Mouse (Mus musculus): ENCODE measurements around the gene Gm10337. TPM values are rescaled to one million over a fixed set of nuclear protein-coding genes. Genes with fewer than 3 reads are reported as not detected.
A peak's percentile ranks its signal among the peaks of the same experiment; 100 is the strongest.

Gm10337 gene
- polyA plus RNA-seq, 1 experiment from 2014 or later, result 4.3 TPM

GRCm38 (mm10) chr15:102511285-102511833 is 7.8 kb downstream of the Gm10337 start:
- peak overlapping the region; percentile 58; the same call in 1 of the 2 replicates for H3K4me3 ChIP-seq
- ATAC-seq (ENCODE audit: low FRiP score), result peak; percentile 35
- H3K9me3 ChIP-seq (replicated peaks), result no peaks in the 10 kb centered on the region
- H3K27ac ChIP-seq, result peak overlapping the region; percentile 89
- peaks cover 4% of the 10 kb centered on the region; the same call in 1 of the 2 replicates for H3K36me3 ChIP-seq
- H3K27me3 ChIP-seq, result no peaks in the 10 kb centered on the region
- H3K4me2 ChIP-seq (replicated peaks), result peak overlapping the region; percentile 83
- peaks cover 63% of the 10 kb centered on the region for H3K4me1 ChIP-seq
- peak overlapping the region; percentile 50; the same call in 1 of the 2 replicates for H3K9ac ChIP-seq
- 7% methylated on average over 6 of the region's 6 CpGs for WGBS

DNA sequence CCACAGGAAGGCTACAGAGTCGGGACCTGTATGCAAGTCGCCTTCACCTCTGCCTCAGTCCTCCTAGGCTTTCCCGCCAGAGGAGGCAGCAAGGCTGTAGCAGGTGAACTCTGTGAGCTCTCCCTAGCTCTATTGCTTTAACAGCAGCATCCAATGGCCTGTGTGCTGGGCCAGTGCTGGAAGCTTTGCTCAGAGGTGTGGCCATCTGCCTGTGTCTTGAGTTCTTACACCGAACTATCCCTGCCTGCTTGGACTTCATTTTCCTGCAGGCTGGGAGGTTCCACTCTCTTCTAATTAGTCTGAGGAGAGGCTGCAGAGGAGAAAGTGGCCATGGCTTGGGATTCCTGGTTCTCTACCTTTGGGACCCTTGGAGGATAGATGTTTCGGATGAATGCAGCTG is 8.5 kb downstream of the Gm10337 start:
- Histone ChIP-seq H3K4me2 (replicated peaks) (peak overlapping the region; percentile 83), H3K27me3 (no peaks in the 10 kb centered on the region), H3K9me3 (replicated peaks) (no peaks in the 10 kb centered on the region), H3K4me3 (peak overlapping the region; percentile 8; the same call in 1 of the 2 replicates), H3K4me1 (peaks cover 63% of the 10 kb centered on the region), H3K36me3 (peaks cover 4% of the 10 kb centered on the region; the same call in 1 of the 2 replicates), H3K27ac (peak overlapping the region; percentile 89), H3K9ac (peak overlapping the region; percentile 50)
- WGBS, result 24% methylated on average over 5 of the region's 5 CpGs
- ATAC-seq (ENCODE audit: low FRiP score), result no peak

GRCm38 (mm10) chr15:102512471-102512870 is 8.9 kb downstream of the Gm10337 start:
- Histone ChIP-seq H3K4me3 (no peak overlapping the region), H3K9me3 (replicated peaks) (no peaks in the 10 kb centered on the region), H3K4me1 (peaks cover 64% of the 10 kb centered on the region), H3K9ac (peak overlapping the region; percentile 50), H3K27ac (peak overlapping the region; percentile 89), H3K4me2 (replicated peaks) (peak overlapping the region; percentile 83), H3K27me3 (no peaks in the 10 kb centered on the region), H3K36me3 (peaks cover 1% of the 10 kb centered on the region; the same call in 1 of the 2 replicates)
- ATAC-seq (ENCODE audit: low FRiP score), result no peak

DNA sequence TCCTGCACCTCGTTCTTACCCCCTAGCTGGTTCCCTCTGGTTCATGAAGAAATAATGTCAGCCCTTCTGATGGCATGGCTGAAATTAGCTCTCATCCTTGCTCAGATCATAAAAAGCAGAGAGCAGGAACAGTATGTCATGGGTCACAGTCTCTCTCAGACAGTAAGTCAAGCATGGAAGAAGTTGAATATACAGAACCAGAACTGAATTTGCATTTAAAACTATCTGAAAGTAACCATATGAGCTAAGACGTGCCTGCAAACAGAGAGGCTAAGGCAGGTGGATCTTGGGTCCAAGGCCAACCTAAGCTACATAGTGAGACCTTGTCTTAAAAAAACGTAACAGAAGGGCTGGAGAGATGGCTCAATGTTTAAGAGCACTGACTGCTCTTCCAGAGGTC is 9.5 kb downstream of the Gm10337 start:
- no peak for ATAC-seq (ENCODE audit: low FRiP score)
- Histone ChIP-seq H3K4me2 (replicated peaks) (0 out of 2 replicates have a peak overlapping the region, but pooled peaks have one; percentile 83), H3K36me3 (no peaks in the 10 kb centered on the region), H3K27ac (peak overlapping the region; percentile 89), H3K4me3 (no peak overlapping the region), H3K9ac (peak overlapping the region; percentile 50), H3K9me3 (replicated peaks) (no peaks in the 10 kb centered on the region), H3K4me1 (peaks cover 65% of the 10 kb centered on the region), H3K27me3 (no peaks in the 10 kb centered on the region)
- 83% methylated on average over 3 of the region's 3 CpGs for WGBS

GRCm38 (mm10) chr15:102515261-102515660 is 11.7 kb downstream of the Gm10337 start:
- no peak overlapping the region for H3K9ac ChIP-seq
- no peak overlapping the region for H3K27ac ChIP-seq

GRCm38 (mm10) chr15:102515791-102516190 is 12.3 kb downstream of the Gm10337 start:
- Histone ChIP-seq H3K9ac (peak overlapping the region; percentile 88), H3K27ac (peak overlapping the region; percentile 95), H3K4me1 (peaks cover 65% of the 10 kb centered on the region), H3K9me3 (replicated peaks) (no peaks in the 10 kb centered on the region), H3K4me2 (replicated peaks) (peak overlapping the region; percentile 82), H3K27me3 (no peaks in the 10 kb centered on the region), H3K36me3 (no peaks in the 10 kb centered on the region), H3K4me3 (peak overlapping the region; percentile 55)
- ATAC-seq (ENCODE audit: low FRiP score), result no peak
- 44% methylated on average over 4 of the region's 4 CpGs for WGBS

More at GRCm38 (mm10) chr15:102515261-102515660, 11.7 kb downstream of the Gm10337 start:
- WGBS, result 88% methylated on average over 2 of the region's 2 CpGs
- Histone ChIP-seq H3K4me3 (peak overlapping the region; percentile 55; the same call in 1 of the 2 replicates), H3K36me3 (no peaks in the 10 kb centered on the region), H3K9me3 (replicated peaks) (no peaks in the 10 kb centered on the region), H3K4me1 (peaks cover 67% of the 10 kb centered on the region), H3K27me3 (no peaks in the 10 kb centered on the region), H3K4me2 (replicated peaks) (peak overlapping the region; percentile 82)
- ATAC-seq (ENCODE audit: low FRiP score), result no peak

GRCm38 (mm10) chr15:102516293-102516692 is 12.8 kb downstream of the Gm10337 start:
- 2% methylated on average over 12 of the region's 12 CpGs for WGBS
- no peak for ATAC-seq (ENCODE audit: low FRiP score)
- Histone ChIP-seq H3K36me3 (peaks cover 2% of the 10 kb centered on the region), H3K27ac (peak overlapping the region; percentile 95), H3K4me3 (peak overlapping the region; percentile 55), H3K27me3 (no peaks in the 10 kb centered on the region), H3K4me2 (replicated peaks) (peak overlapping the region; percentile 82), H3K9ac (peak overlapping the region; percentile 88), H3K9me3 (replicated peaks) (no peaks in the 10 kb centered on the region), H3K4me1 (peaks cover 60% of the 10 kb centered on the region)

GRCm38 (mm10) chr15:102516728-102517404 is 13.3 kb downstream of the Gm10337 start, which contains the start of gene Map3k12:
Gene Map3k12 (minus strand): TSS chr15:102517064.
- peak within 1 kb of the TSS; percentile 82 for H3K4me2 ChIP-seq (replicated peaks)
- H3K36me3 ChIP-seq, result peaks cover 7% of the 10 kb centered on the region
- peak within 1 kb of the TSS; percentile 99 for H3K27ac ChIP-seq
- H3K9me3 ChIP-seq (replicated peaks), result no peaks in the 10 kb centered on the region
- peaks cover 54% of the 10 kb centered on the region for H3K4me1 ChIP-seq
- ATAC-seq (ENCODE audit: low FRiP score), result peak; percentile 15
- WGBS, result 1% methylated on average over 43 of the region's 43 CpGs
- H3K4me3 ChIP-seq, result peak within 1 kb of the TSS; percentile 55
- peak within 1 kb of the TSS; percentile 88 for H3K9ac ChIP-seq
- H3K27me3 ChIP-seq, result no peaks in the 10 kb centered on the region

DNA sequence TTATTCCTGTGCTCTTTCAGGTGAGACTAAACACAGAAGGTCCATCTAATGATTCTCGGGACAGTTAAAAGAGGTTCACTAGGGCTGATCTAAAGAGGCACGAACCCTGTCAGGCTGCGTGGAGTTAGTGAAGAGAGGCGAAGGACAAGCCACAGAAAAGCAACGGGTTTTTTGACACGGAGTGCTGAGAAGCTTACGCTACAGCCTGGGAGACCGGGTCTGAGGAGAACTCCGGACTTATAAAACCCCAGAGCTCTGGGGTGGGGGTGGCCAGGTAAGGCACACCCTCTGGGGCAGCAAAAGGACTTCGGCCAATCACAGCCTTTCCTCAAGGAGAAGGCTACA is 14.1 kb downstream of the Gm10337 start:
- Histone ChIP-seq H3K27me3 (no peaks in the 10 kb centered on the region), H3K9me3 (replicated peaks) (no peaks in the 10 kb centered on the region), H3K27ac (peak overlapping the region; percentile 95), H3K4me2 (replicated peaks) (peak overlapping the region; percentile 82), H3K4me1 (peaks cover 47% of the 10 kb centered on the region), H3K36me3 (peaks cover 15% of the 10 kb centered on the region), H3K4me3 (peak overlapping the region; percentile 55), H3K9ac (peak overlapping the region; percentile 88)
- 0% methylated on average over 10 of the region's 10 CpGs for WGBS
- ATAC-seq (ENCODE audit: low FRiP score), result no peak

DNA sequence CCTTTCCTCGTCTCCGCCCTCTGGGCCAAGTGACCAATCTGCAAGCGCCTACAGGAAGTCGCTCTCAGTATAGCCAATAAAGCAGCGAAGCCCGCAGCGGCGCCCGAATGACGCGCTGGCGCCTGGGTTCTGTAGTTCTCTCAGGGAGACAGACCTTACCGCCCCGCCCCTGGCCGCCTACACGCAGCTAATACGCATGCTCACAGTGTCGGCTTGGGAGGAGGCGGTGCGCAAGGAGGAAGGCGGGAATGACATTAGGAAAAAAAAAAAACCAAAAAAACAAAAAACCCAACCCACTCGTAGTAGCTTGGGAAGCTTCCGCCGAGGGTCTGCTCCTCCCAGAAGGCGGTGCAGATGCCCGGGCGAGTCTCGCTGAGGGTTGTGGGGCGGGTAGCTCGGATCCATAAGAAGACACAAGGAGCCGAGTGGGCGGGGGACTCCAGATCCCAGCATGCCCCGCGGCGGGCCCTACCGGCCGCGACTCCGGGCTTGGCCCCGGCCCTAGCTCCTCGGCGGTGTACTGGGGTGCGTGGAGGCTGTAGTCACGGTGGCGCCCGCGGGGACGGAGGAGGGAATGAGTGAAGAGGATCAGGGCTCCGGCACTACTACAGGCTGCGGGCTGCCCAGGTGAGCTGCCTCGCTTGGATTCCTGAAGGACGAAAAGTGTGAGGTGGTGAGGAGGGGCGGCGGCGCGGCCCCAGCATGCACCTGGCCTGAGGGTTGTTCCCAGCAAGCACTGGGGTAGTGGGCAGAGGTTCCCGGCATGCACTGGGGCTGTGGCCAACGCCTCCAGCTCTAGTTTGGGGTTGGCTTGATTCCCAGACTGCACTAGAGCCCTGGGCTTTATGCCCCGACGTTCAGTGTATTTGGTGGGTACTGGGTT is 14.7 kb downstream of the Gm10337 start, which contains the start of gene Tarbp2:
TSS of gene Tarbp2 (plus strand) at position 217 of the 883 bp plus-strand sequence.
- H3K4me3 ChIP-seq, result peak within 1 kb of the TSS; percentile 55
- peak; percentile 93 for ATAC-seq (ENCODE audit: low FRiP score)
- peak within 1 kb of the TSS; percentile 99 for H3K27ac ChIP-seq
- peaks cover 16% of the 10 kb centered on the region for H3K36me3 ChIP-seq
- no peaks in the 10 kb centered on the region for H3K27me3 ChIP-seq
- peaks cover 40% of the 10 kb centered on the region for H3K4me1 ChIP-seq
- no peaks in the 10 kb centered on the region for H3K9me3 ChIP-seq (replicated peaks)
- peak within 1 kb of the TSS; percentile 82 for H3K4me2 ChIP-seq (replicated peaks)
- 1% methylated on average over 58 of the region's 60 CpGs for WGBS
- H3K9ac ChIP-seq, result peak within 1 kb of the TSS; percentile 88

- Histone ChIP-seq H3K4me2 (replicated peaks) (peak overlapping the region; percentile 82), H3K9me3 (replicated peaks) (no peaks in the 10 kb centered on the region), H3K4me1 (peaks cover 39% of the 10 kb centered on the region), H3K27me3 (no peaks in the 10 kb centered on the region), H3K4me3 (peak overlapping the region; percentile 55), H3K27ac (peak overlapping the region; percentile 99), H3K9ac (peak overlapping the region; percentile 79), H3K36me3 (peaks cover 19% of the 10 kb centered on the region)
- 17% methylated on average over 9 of the region's 9 CpGs for WGBS
- ATAC-seq (ENCODE audit: low FRiP score), result no peak; the same call in 1 of the 2 replicates
Measured at GRCm38 (mm10) chr15:102518859-102519201, 15.3 kb downstream of the Gm10337 start.
